Mouse (Mus musculus) forebrain, embryonic 14.5 days (tissue): ENCODE measurements around the gene Arhgap4. TPM values are rescaled to one million over a fixed set of nuclear protein-coding genes. Genes with fewer than 3 reads are reported as not detected.

Experiments
- ATAC-seq: fragments of 200-750 bp; cut with Nextera tagmentation; 2 replicates; pipeline ENCODE4 v1.8.0; 2017; ENCODE audit warnings: mild to moderate bottlenecking, moderate library complexity
- DNase-seq: peaks from one replicate; pipeline ENCODE4 v3.0.0-alpha.2; 2015; ENCODE audit warnings: low spot score
- H3K27ac ChIP-seq: fragments of 300-500 bp; sonication (generic); 2 replicates; pipeline ENCODE4 v1.5.1; 2014; ENCODE audit warnings: low read depth, mild to moderate bottlenecking, control low read depth, low read length, moderate library complexity
- H3K27me3 ChIP-seq: fragments of 300-500 bp; sonication (generic); replicated peaks from 2 replicates; pipeline ENCODE4 v1.6.1; 2014; ENCODE audit warnings: low read length, control low read depth, mixed read lengths; ENCODE audit not compliant: control insufficient read depth, insufficient read depth
- H3K36me3 ChIP-seq: fragments of 300-500 bp; sonication (generic); 2 replicates; pipeline ENCODE4 v1.6.1; 2014; ENCODE audit warnings: low read length, control low read depth; ENCODE audit not compliant: control insufficient read depth, insufficient read depth
- H3K4me1 ChIP-seq: fragments of 300-500 bp; sonication (generic); 2 replicates; pipeline ENCODE4 v1.6.1; 2014; ENCODE audit warnings: antibody characterized with exemption, low read length, control low read depth; ENCODE audit not compliant: control insufficient read depth, insufficient read depth
- H3K4me2 ChIP-seq: fragments of 300-500 bp; sonication (generic); 2 replicates; pipeline ENCODE4 v1.6.1; 2014; ENCODE audit warnings: mild to moderate bottlenecking, control low read depth, low read length
- H3K4me3 ChIP-seq: fragments of 300-500 bp; sonication (generic); 2 replicates; pipeline ENCODE4 v1.5.1; 2014; ENCODE audit warnings: low read depth, low read length, control low read depth
- H3K9ac ChIP-seq: fragments of 300-500 bp; sonication (generic); 2 replicates; pipeline ENCODE4 v1.6.1; 2014; ENCODE audit warnings: mild to moderate bottlenecking, low read length, control low read depth, moderate library complexity
- H3K9me3 ChIP-seq: fragments of 300-500 bp; sonication (generic); replicated peaks from 2 replicates; pipeline ENCODE4 v1.6.1; 2016; ENCODE audit warnings: low read length, control low read depth, mixed read lengths; ENCODE audit not compliant: control insufficient read depth
- WGBS: fragments of 180-500 bp; shearing (Covaris S2); extraction: QIAGEN DNeasy Blood & Tissue Kit; methylation state at CpG from one replicate; pipeline ENCODE4 v1.1.7; 2014; 5-methylcytosine and 5-hydroxymethylcytosine counted together
- polyA plus RNA-seq: library from polyadenylated mRNA; unstranded; fragments of >200 nt; fragmentation: Nextera tagmentation; extraction: Ambion mirVana; gene quantifications from 2 replicates; pipeline ENCODE4 v1.2.1, GENCODE M21; 2014

Gene Arhgap4
- polyA plus RNA-seq, 1 experiment from 2014 or later = 1.3 TPM

GRCm38 (mm10) chrX:73910049-73910448, 11.6 kb downstream of the Arhgap4 start:
- no peak for ATAC-seq
- no peak overlapping the region for H3K27ac ChIP-seq
- no peak for DNase-seq
- H3K9ac ChIP-seq = no peak overlapping the region
- no peaks in the 10 kb centered on the region for H3K9me3 ChIP-seq
- WGBS = 83% methylated on average over 1 of the region's 1 CpGs
- no peak overlapping the region for H3K4me3 ChIP-seq
- no peak overlapping the region for H3K4me2 ChIP-seq
- no peaks in the 10 kb centered on the region for H3K4me1 ChIP-seq
- no peaks in the 10 kb centered on the region for H3K36me3 ChIP-seq
- no peaks in the 10 kb centered on the region for H3K27me3 ChIP-seq

- no peak overlapping the region for H3K27ac ChIP-seq
- H3K27me3 ChIP-seq = no peaks in the 10 kb centered on the region
- no peaks in the 10 kb centered on the region for H3K9me3 ChIP-seq
- no peak overlapping the region for H3K9ac ChIP-seq
- no peaks in the 10 kb centered on the region for H3K4me1 ChIP-seq
- H3K4me3 ChIP-seq = no peak overlapping the region
- DNase-seq (no peak), ATAC-seq (no peak)
- H3K4me2 ChIP-seq = no peak overlapping the region
- WGBS = 73% methylated on average over 3 of the region's 3 CpGs
- no peaks in the 10 kb centered on the region for H3K36me3 ChIP-seq
Observed at GRCm38 (mm10) chrX:73897959-73898358, 23.7 kb downstream of the Arhgap4 start.

GRCm38 (mm10) chrX:73895719-73896118, 26.0 kb downstream of the Arhgap4 start, which contains the start of gene L1cam:
TSS of gene L1cam (minus strand) at chrX:73896105.
- 18% methylated on average over 2 of the region's 2 CpGs for WGBS
- no peak for ATAC-seq

GRCm38 (mm10) chrX:73892833-73893232, 28.8 kb downstream of the Arhgap4 start:
- ATAC-seq = no peak
- 90% methylated on average over 14 of the region's 14 CpGs for WGBS
- no peak overlapping the region for H3K4me3 ChIP-seq
- H3K9ac ChIP-seq = no peak overlapping the region
- no peak overlapping the region for H3K27ac ChIP-seq
- DNase-seq = no peak
- no peaks in the 10 kb centered on the region for H3K9me3 ChIP-seq
- H3K36me3 ChIP-seq = no peaks in the 10 kb centered on the region
- H3K4me2 ChIP-seq = no peak overlapping the region
- H3K4me1 ChIP-seq = no peaks in the 10 kb centered on the region
- no peaks in the 10 kb centered on the region for H3K27me3 ChIP-seq

More at GRCm38 (mm10) chrX:73895719-73896118, 26.0 kb downstream of the Arhgap4 start, which contains the start of gene L1cam:
- DNase-seq = peak; percentile 51
- H3K9ac ChIP-seq = no peak within 1 kb of the TSS
- no peak within 1 kb of the TSS for H3K4me3 ChIP-seq
- H3K9me3 ChIP-seq = no peaks in the 10 kb centered on the region
- no peaks in the 10 kb centered on the region for H3K36me3 ChIP-seq
- no peak within 1 kb of the TSS for H3K4me2 ChIP-seq
- H3K27ac ChIP-seq = no peak within 1 kb of the TSS
- no peaks in the 10 kb centered on the region for H3K27me3 ChIP-seq
- no peaks in the 10 kb centered on the region for H3K4me1 ChIP-seq

GRCm38 (mm10) chrX:73891551-73892152, 30.0 kb downstream of the Arhgap4 start, which contains the start of gene Avpr2:
TSS of gene Avpr2 (plus strand) at chrX:73892102.
- Histone ChIP-seq H3K9ac (no peak within 1 kb of the TSS), H3K4me1 (no peaks in the 10 kb centered on the region), H3K27ac (no peak within 1 kb of the TSS), H3K4me2 (no peak within 1 kb of the TSS), H3K36me3 (no peaks in the 10 kb centered on the region), H3K9me3 (no peaks in the 10 kb centered on the region), H3K4me3 (no peak within 1 kb of the TSS), H3K27me3 (no peaks in the 10 kb centered on the region)
- WGBS = 74% methylated on average over 6 of the region's 6 CpGs
- DNase-seq (no peak), ATAC-seq (no peak)

- no peaks in the 10 kb centered on the region for H3K36me3 ChIP-seq
- H3K4me3 ChIP-seq = no peak overlapping the region
- DNase-seq = no peak
- H3K27me3 ChIP-seq = no peaks in the 10 kb centered on the region
- H3K9me3 ChIP-seq = no peaks in the 10 kb centered on the region
- no peak overlapping the region for H3K27ac ChIP-seq
- 27% methylated on average over 6 of the region's 6 CpGs for WGBS
- H3K9ac ChIP-seq = peak overlapping the region; percentile 71; the same call in 1 of the 2 replicates
- H3K4me1 ChIP-seq = no peaks in the 10 kb centered on the region
- ATAC-seq = 0 out of 2 replicates have a peak, but pooled peaks have one; percentile 6
- H3K4me2 ChIP-seq = peak overlapping the region; percentile 57; the same call in 1 of the 2 replicates
Observed at GRCm38 (mm10) chrX:73881463-73881862, 40.2 kb downstream of the Arhgap4 start.

- Histone ChIP-seq H3K9me3 (no peaks in the 10 kb centered on the region), H3K36me3 (no peaks in the 10 kb centered on the region), H3K27me3 (no peaks in the 10 kb centered on the region), H3K27ac (no peak overlapping the region), H3K4me2 (peak overlapping the region; percentile 57), H3K9ac (peak overlapping the region; percentile 71), H3K4me1 (no peaks in the 10 kb centered on the region), H3K4me3 (peak overlapping the region; percentile 43)
- peak; percentile 45 for ATAC-seq
- WGBS = 34% methylated on average over 16 of the region's 16 CpGs
- no peak for DNase-seq
Observed at GRCm38 (mm10) chrX:73881036-73881427, 40.6 kb downstream of the Arhgap4 start.

GRCm38 (mm10) chrX:73880194-73881035, 41.3 kb downstream of the Arhgap4 start:
- Histone ChIP-seq H3K27me3 (no peaks in the 10 kb centered on the region), H3K27ac (peak overlapping the region; percentile 66; the same call in 1 of the 2 replicates), H3K4me2 (peak overlapping the region; percentile 57), H3K9ac (peak overlapping the region; percentile 71), H3K4me1 (no peaks in the 10 kb centered on the region), H3K36me3 (no peaks in the 10 kb centered on the region), H3K9me3 (no peaks in the 10 kb centered on the region), H3K4me3 (peak overlapping the region; percentile 43)
- ATAC-seq (peak; percentile 67), DNase-seq (peak; percentile 56)
- WGBS = 33% methylated on average over 38 of the region's 48 CpGs

GRCm38 (mm10) chrX:73877014-73877413, 44.7 kb downstream of the Arhgap4 start:
- ATAC-seq (no peak), DNase-seq (no peak)
- H3K9me3 ChIP-seq = no peaks in the 10 kb centered on the region
- no peak overlapping the region for H3K9ac ChIP-seq
- no peak overlapping the region for H3K27ac ChIP-seq
- no peaks in the 10 kb centered on the region for H3K4me1 ChIP-seq
- no peak overlapping the region for H3K4me3 ChIP-seq
- no peaks in the 10 kb centered on the region for H3K27me3 ChIP-seq
- 84% methylated on average over 1 of the region's 1 CpGs for WGBS
- no peaks in the 10 kb centered on the region for H3K36me3 ChIP-seq
- H3K4me2 ChIP-seq = peak overlapping the region; percentile 30
